Mouse (Mus musculus) adrenal gland, adult 2 months (tissue): ENCODE data around the gene a. TPM values are rescaled to one million over a fixed set of nuclear protein-coding genes. Genes with fewer than 3 reads are reported as not detected.

Experiments used
- DNase-seq: peaks from one replicate; pipeline ENCODE4 v3.0.0; 2021
- polyA plus RNA-seq: library from polyadenylated mRNA; depleted of rRNA; stranded (reverse); fragments of >200 nt; gene quantifications from 2 replicates; pipeline ENCODE4 v1.2.3, GENCODE M21; 2012
- total RNA-seq, 2 experiments: library from RNA; stranded (reverse); gene quantifications; 2 replicates each; pipeline ENCODE4 v1.2.3; 2021

Gene a
- total and polyA plus RNA-seq, 3 experiments: 0.58 TPM; not detected in 2

GRCm38 (mm10) chr2:154782856-154783650 lies 8.1 kb upstream of the a start:
- no peak for DNase-seq

GRCm38 (mm10) chr2:154785284-154785683 lies 5.9 kb upstream of the a start:
- DNase-seq: peak; percentile 31

- no peak for DNase-seq
These were observed 5.0 kb upstream of the a start for GRCm38 (mm10) chr2:154786187-154786586.

- peak; percentile 26 for DNase-seq
These were observed 4.4 kb upstream of the a start for GRCm38 (mm10) chr2:154786776-154787175.

GRCm38 (mm10) chr2:154789381-154789780 lies 1.8 kb upstream of the a start:
- DNase-seq: no peak

- DNase-seq: peak; percentile 72
These were observed 1.1 kb upstream of the a start for GRCm38 (mm10) chr2:154789977-154790655.

- peak; percentile 91 for DNase-seq
These were observed 750 bp downstream of the a start for GRCm38 (mm10) chr2:154791661-154792642.

- no peak for DNase-seq
These were observed 12.2 kb downstream of the a start for GRCm38 (mm10) chr2:154803372-154803771.

GRCm38 (mm10) chr2:154803845-154804244 lies 12.6 kb downstream of the a start:
- DNase-seq: no peak

- no peak for DNase-seq
These were observed 16.5 kb downstream of the a start for GRCm38 (mm10) chr2:154807689-154808088.

GRCm38 (mm10) chr2:154809107-154809762 lies 18.0 kb downstream of the a start:
- DNase-seq: peak; percentile 36

- no peak for DNase-seq
These were observed 19.6 kb downstream of the a start for GRCm38 (mm10) chr2:154810821-154811220.

- DNase-seq: no peak
These were observed 22.2 kb downstream of the a start for GRCm38 (mm10) chr2:154813426-154813825.

- DNase-seq: no peak
These were observed 25.9 kb downstream of the a start for GRCm38 (mm10) chr2:154817089-154817488.

- peak; percentile 60 for DNase-seq
These were observed 26.6 kb downstream of the a start for GRCm38 (mm10) chr2:154817788-154818187.

- DNase-seq: no peak
These were observed 27.4 kb downstream of the a start for GRCm38 (mm10) chr2:154818599-154818998.

- DNase-seq: no peak
These were observed 29.1 kb downstream of the a start for GRCm38 (mm10) chr2:154820346-154820745.

- no peak for DNase-seq
These were observed 34.9 kb downstream of the a start for GRCm38 (mm10) chr2:154826054-154826538.

- DNase-seq: no peak
These were observed 36.3 kb downstream of the a start for GRCm38 (mm10) chr2:154827521-154827920.

- no peak for DNase-seq
These were observed 41.3 kb downstream of the a start for GRCm38 (mm10) chr2:154832471-154832870.

GRCm38 (mm10) chr2:154834149-154834865 lies 43.1 kb downstream of the a start:
- no peak for DNase-seq
